Mouse (Mus musculus): ENCODE data around the gene Cdk4. TPM values are rescaled to one million over a fixed set of nuclear protein-coding genes. Genes with fewer than 3 reads are reported as not detected.

Cdk4 gene
- polyA plus RNA-seq (2015; fragmentation: Nextera tagmentation; extraction: Ambion mirVana): 645 and 664 TPM in 2 replicates

GRCm38 (mm10) chr10:127063239-127063872 is at the start of gene Cdk4:
Gene Cdk4, plus strand, starts transcription at chr10:127063534.
- Histone ChIP-seq H3K9me3 (replicated peaks) (no peaks in the 10 kb centered on the region), H3K27ac (peak within 1 kb of the TSS; percentile 78), H3K4me3 (replicated peaks) (peak within 1 kb of the TSS; percentile 80), H3K4me2 (peak within 1 kb of the TSS; percentile 95), H3K4me1 (replicated peaks) (peaks cover 81% of the 10 kb centered on the region), H3K36me3 (peaks cover 39% of the 10 kb centered on the region), H3K27me3 (peaks cover 44% of the 10 kb centered on the region), H3K9ac (peak within 1 kb of the TSS; percentile 91)
- peak; percentile 87 for ATAC-seq (ENCODE audit: low read depth)
- peak; percentile 94 for DNase-seq
- WGBS (ENCODE audit: insufficient replicate concordance): 0% methylated on average over 46 of the region's 46 CpGs

DNA sequence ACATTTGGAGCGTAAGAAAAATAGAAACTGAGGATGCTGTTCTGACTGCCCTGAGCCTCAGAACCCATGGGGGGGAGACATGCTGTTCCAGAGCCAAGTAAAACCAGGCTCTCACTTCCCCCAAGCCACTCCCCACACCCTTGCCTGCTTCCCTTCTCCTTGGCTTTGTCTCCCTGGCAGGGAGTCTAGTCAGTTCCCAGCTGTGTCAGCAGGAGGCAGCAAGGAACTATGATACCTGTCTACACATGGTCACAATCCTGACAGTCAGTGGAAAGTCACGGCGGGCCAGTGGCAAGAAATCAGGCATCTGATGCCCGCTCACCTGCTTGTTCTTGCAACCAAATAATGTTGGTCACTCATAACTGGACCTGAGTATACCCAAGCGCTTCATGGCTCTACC is 46.8 kb upstream of the Cdk4 start:
- H3K4me1 ChIP-seq (replicated peaks): 0 out of 2 replicates have a peak, but pooled peaks cover 4% of the 10 kb centered on the region
- H3K36me3 ChIP-seq: no peaks in the 10 kb centered on the region
- H3K27ac ChIP-seq: no peak overlapping the region
- DNase-seq (no peak), ATAC-seq (ENCODE audit: low read depth) (no peak)
- H3K9ac ChIP-seq: no peak overlapping the region
- H3K27me3 ChIP-seq: peaks cover 3% of the 10 kb centered on the region; the same call in 1 of the 2 replicates
- no peak overlapping the region for H3K4me3 ChIP-seq (replicated peaks)
- no peaks in the 10 kb centered on the region for H3K9me3 ChIP-seq (replicated peaks)
- WGBS (ENCODE audit: insufficient replicate concordance): 49% methylated on average over 5 of the region's 5 CpGs
- no peak overlapping the region for H3K4me2 ChIP-seq

DNA sequence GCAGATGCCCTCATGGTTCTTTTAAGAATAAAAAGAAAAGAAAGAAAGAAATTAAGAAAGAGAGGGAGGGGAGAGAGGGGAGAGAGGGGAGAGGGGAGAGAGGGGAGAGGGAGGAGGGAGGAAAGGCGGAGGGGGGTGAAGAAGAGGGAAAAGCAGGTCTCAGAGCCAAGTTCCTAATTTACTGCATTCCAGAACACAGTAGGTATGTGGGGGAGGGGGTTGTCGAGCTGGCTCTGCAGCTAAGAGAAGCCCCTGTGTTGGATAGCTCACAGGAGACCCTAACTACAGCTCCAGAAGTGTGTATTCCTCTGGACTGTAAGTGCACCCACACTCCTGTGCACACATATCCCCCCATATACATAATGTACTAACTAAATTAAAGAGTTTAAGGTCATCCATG is 46.3 kb upstream of the Cdk4 start:
- no peak overlapping the region for H3K27ac ChIP-seq
- WGBS (ENCODE audit: insufficient replicate concordance): 17% methylated on average over 2 of the region's 2 CpGs
- no peak for ATAC-seq (ENCODE audit: low read depth)
- H3K9me3 ChIP-seq (replicated peaks): no peaks in the 10 kb centered on the region
- peaks cover 3% of the 10 kb centered on the region; the same call in 1 of the 2 replicates for H3K27me3 ChIP-seq
- peaks cover 4% of the 10 kb centered on the region; the same call in 1 of the 2 replicates for H3K36me3 ChIP-seq
- H3K4me3 ChIP-seq (replicated peaks): no peak overlapping the region
- 0 out of 2 replicates have a peak, but pooled peaks cover 4% of the 10 kb centered on the region for H3K4me1 ChIP-seq (replicated peaks)
- no peak overlapping the region for H3K9ac ChIP-seq
- DNase-seq: no peak
- no peak overlapping the region for H3K4me2 ChIP-seq

DNA sequence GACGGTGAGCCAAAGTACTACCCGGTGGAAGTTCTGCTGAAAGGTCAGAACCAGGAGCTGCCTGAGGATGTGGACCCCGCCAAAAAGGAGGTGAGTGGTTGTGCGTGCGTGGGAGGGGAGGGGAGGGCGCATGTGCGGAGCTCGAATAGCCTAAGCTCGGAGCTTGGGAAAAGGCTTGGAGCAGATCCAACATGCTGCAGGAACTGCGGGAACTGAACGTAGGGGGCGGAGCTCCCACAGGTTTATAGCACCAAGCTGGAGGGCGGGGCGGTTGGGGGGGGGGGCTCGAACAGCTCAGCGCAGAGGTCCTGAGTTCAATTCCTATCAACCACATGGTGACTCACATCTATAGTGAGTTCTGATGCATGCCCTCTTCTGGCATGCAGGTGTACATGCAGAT is 44.9 kb upstream of the Cdk4 start:
- WGBS (ENCODE audit: insufficient replicate concordance): 69% methylated on average over 16 of the region's 16 CpGs
- H3K4me2 ChIP-seq: no peak overlapping the region
- no peak overlapping the region for H3K27ac ChIP-seq
- 0 out of 2 replicates have a peak, but pooled peaks cover under 1% of the 10 kb centered on the region for H3K4me1 ChIP-seq (replicated peaks)
- H3K9ac ChIP-seq: no peak overlapping the region
- H3K4me3 ChIP-seq (replicated peaks): no peak overlapping the region
- DNase-seq: no peak
- H3K9me3 ChIP-seq (replicated peaks): no peaks in the 10 kb centered on the region
- H3K27me3 ChIP-seq: peaks cover 3% of the 10 kb centered on the region; the same call in 1 of the 2 replicates
- peaks cover 16% of the 10 kb centered on the region for H3K36me3 ChIP-seq
- no peak for ATAC-seq (ENCODE audit: low read depth)

DNA sequence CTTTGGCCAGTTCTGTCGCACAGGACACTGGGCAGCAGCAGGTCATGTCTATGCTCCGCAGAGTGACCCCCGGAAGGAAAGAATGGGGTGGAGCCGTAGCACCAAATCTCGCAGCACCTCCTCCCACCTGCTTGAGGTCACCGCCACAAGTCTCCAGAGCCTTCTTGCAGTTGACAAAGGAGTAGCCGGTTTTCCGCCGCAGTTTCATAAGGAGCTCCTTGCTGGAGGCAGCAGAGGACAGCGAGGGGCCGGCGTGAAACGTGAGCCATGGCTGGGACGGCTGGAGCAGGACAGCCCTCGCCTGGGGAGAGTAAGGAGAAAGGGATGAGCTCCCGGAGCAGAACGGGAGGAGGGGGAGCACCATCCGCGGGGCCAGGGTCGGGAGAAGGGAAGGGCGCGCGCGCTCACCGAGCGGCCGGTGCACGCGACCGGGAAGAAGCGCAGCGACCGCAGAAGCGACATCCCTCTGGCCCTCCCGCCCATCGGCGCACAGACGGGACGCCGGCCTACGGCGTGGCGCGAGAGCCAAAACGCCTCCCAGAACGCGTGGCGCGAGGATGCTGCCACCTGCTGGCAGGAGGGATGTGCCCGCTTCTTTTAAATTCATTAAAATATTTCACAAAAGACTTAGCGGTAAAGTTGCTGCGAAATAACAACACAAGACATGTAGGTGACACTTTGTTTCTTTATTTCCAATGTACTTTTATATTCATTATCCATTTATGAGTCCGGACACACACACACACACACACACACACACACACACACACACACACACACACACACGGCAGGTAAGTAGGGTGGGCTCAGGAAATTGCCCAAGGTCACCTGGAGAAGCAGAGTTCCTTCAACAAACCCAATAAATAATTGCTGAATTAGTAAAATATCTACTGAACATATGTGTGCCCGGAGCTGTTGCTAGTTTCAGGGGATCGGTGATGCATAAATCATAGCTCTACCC is 32.7 kb upstream of the Cdk4 start, which contains the start of gene Tsfm:
Gene Tsfm (minus strand): TSS at position 505 of the 961 bp plus-strand sequence.
- Histone ChIP-seq H3K4me3 (replicated peaks) (peak within 1 kb of the TSS; percentile 90), H3K4me2 (peak within 1 kb of the TSS; percentile 97), H3K9me3 (replicated peaks) (no peaks in the 10 kb centered on the region), H3K36me3 (peaks cover 38% of the 10 kb centered on the region), H3K4me1 (replicated peaks) (peaks cover 13% of the 10 kb centered on the region), H3K9ac (peak within 1 kb of the TSS; percentile 92), H3K27me3 (no peaks in the 10 kb centered on the region), H3K27ac (peak within 1 kb of the TSS; percentile 50)
- DNase-seq (peak; percentile 82), ATAC-seq (ENCODE audit: low read depth) (peak; percentile 86)
- 6% methylated on average over 55 of the region's 56 CpGs for WGBS (ENCODE audit: insufficient replicate concordance)

GRCm38 (mm10) chr10:127033301-127033741 is 30.0 kb upstream of the Cdk4 start:
- H3K9ac ChIP-seq: no peak overlapping the region
- peaks cover 18% of the 10 kb centered on the region for H3K27me3 ChIP-seq

DNA sequence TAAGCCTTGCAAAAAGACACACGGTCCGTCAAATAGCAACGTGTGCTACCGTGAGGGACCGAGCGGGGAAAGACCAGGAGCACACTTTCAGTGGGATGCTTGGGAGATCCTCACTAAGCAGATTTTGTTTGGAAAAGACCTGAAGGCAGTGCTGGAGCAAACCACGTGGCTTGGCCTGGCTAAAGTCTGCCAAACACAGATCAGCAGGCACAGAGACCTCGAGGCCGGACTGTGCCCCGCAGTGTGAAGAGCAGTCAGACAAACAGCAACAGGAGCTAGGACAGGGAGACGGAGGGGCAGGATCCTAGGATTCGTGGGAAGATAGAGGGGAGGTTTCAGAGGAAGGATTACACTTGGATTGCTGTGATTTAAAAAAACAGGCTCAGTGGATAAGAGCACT is 27.1 kb upstream of the Cdk4 start:
- Histone ChIP-seq H3K4me3 (replicated peaks) (no peak overlapping the region), H3K4me2 (no peak overlapping the region), H3K9ac (no peak overlapping the region), H3K27me3 (peaks cover 48% of the 10 kb centered on the region), H3K9me3 (replicated peaks) (no peaks in the 10 kb centered on the region), H3K27ac (no peak overlapping the region), H3K36me3 (no peaks in the 10 kb centered on the region), H3K4me1 (replicated peaks) (peaks cover 8% of the 10 kb centered on the region)
- ATAC-seq (ENCODE audit: low read depth) (no peak), DNase-seq (no peak)
- 71% methylated on average over 12 of the region's 12 CpGs for WGBS (ENCODE audit: insufficient replicate concordance)

More at GRCm38 (mm10) chr10:127033301-127033741, 30.0 kb upstream of the Cdk4 start:
- no peak overlapping the region for H3K4me3 ChIP-seq (replicated peaks)
- peaks cover 11% of the 10 kb centered on the region for H3K36me3 ChIP-seq
- 59% methylated on average over 8 of the region's 8 CpGs for WGBS (ENCODE audit: insufficient replicate concordance)
- H3K9me3 ChIP-seq (replicated peaks): no peaks in the 10 kb centered on the region
- DNase-seq (no peak), ATAC-seq (ENCODE audit: low read depth) (no peak)
- peaks cover 13% of the 10 kb centered on the region for H3K4me1 ChIP-seq (replicated peaks)
- no peak overlapping the region for H3K27ac ChIP-seq
- no peak overlapping the region for H3K4me2 ChIP-seq

- Histone ChIP-seq H3K4me3 (replicated peaks) (no peak overlapping the region), H3K36me3 (no peaks in the 10 kb centered on the region), H3K27me3 (peaks cover 52% of the 10 kb centered on the region), H3K27ac (no peak overlapping the region), H3K4me2 (no peak overlapping the region), H3K9me3 (replicated peaks) (no peaks in the 10 kb centered on the region), H3K9ac (no peak overlapping the region), H3K4me1 (replicated peaks) (peaks cover 21% of the 10 kb centered on the region)
- WGBS (ENCODE audit: insufficient replicate concordance): 64% methylated on average over 12 of the region's 12 CpGs
- DNase-seq (no peak), ATAC-seq (ENCODE audit: low read depth) (no peak)
Measured at GRCm38 (mm10) chr10:127037641-127038040, 25.7 kb upstream of the Cdk4 start.

- peaks cover 28% of the 10 kb centered on the region for H3K4me1 ChIP-seq (replicated peaks)
- no peak overlapping the region for H3K27ac ChIP-seq
- H3K27me3 ChIP-seq: peaks cover 52% of the 10 kb centered on the region
- H3K9me3 ChIP-seq (replicated peaks): no peaks in the 10 kb centered on the region
- H3K9ac ChIP-seq: peak overlapping the region; percentile 70
- 3% methylated on average over 20 of the region's 20 CpGs for WGBS (ENCODE audit: insufficient replicate concordance)
- peaks cover 23% of the 10 kb centered on the region for H3K36me3 ChIP-seq
- H3K4me3 ChIP-seq (replicated peaks): peak overlapping the region; percentile 78
- ATAC-seq (ENCODE audit: low read depth) (no peak), DNase-seq (no peak)
- peak overlapping the region; percentile 94 for H3K4me2 ChIP-seq
Measured at GRCm38 (mm10) chr10:127040569-127041214, 22.6 kb upstream of the Cdk4 start.

- WGBS (ENCODE audit: insufficient replicate concordance): under 1% methylated on average over 28 of the region's 28 CpGs
- Histone ChIP-seq H3K27ac (no peak within 1 kb of the TSS; the same call in 1 of the 2 replicates), H3K9me3 (replicated peaks) (no peaks in the 10 kb centered on the region), H3K4me1 (replicated peaks) (peaks cover 28% of the 10 kb centered on the region), H3K4me2 (peak within 1 kb of the TSS; percentile 94), H3K9ac (peak within 1 kb of the TSS; percentile 70), H3K4me3 (replicated peaks) (peak within 1 kb of the TSS; percentile 78), H3K27me3 (peaks cover 48% of the 10 kb centered on the region), H3K36me3 (peaks cover 23% of the 10 kb centered on the region)
- peak; percentile 28 for DNase-seq
- ATAC-seq (ENCODE audit: low read depth): peak; percentile 50
Measured at GRCm38 (mm10) chr10:127041274-127041766, 22.0 kb upstream of the Cdk4 start, which contains the start of the genes Mettl1 and Eef1akmt3. Gene Mettl1, plus strand, starts transcription at chr10:127041414. Gene Eef1akmt3, minus strand, starts transcription at chr10:127041513.

All from liver, embryonic 13.5 days (tissue).